Mouse (Mus musculus) splenic B cell, adult 2 months (primary cell): ENCODE measurements around the gene Trpv1.

Experiments used
- DNase-seq: peaks from one replicate; pipeline ENCODE4 v3.0.0-alpha.2; 2011; ENCODE audit warnings: low read depth, low spot score
- H3K27me3 ChIP-seq: 2 replicates; pipeline ENCODE4 v1.6.1; 2012; ENCODE audit warnings: mild to moderate bottlenecking, low read length, moderate library complexity, mixed read lengths; ENCODE audit not compliant: control insufficient read depth, poor library complexity, insufficient read depth, severe bottlenecking
- H3K36me3 ChIP-seq: 2 replicates; pipeline ENCODE4 v1.6.1; 2012; ENCODE audit warnings: mild to moderate bottlenecking, low read length, moderate library complexity, mixed read lengths; ENCODE audit not compliant: control insufficient read depth, poor library complexity, insufficient read depth, severe bottlenecking

The Trpv1 gene

GRCm38 (mm10) chr11:73219671-73220070 is 14.4 kb upstream of the Trpv1 start:
- H3K27me3 ChIP-seq, result no peaks in the 10 kb centered on the region
- H3K36me3 ChIP-seq, result no peaks in the 10 kb centered on the region; the same call in 1 of the 2 replicates
- DNase-seq, result no peak

- DNase-seq, result no peak
Measured at GRCm38 (mm10) chr11:73220651-73221050, 13.4 kb upstream of the Trpv1 start.

GRCm38 (mm10) chr11:73222846-73223245 is 11.2 kb upstream of the Trpv1 start:
- H3K36me3 ChIP-seq, result no peaks in the 10 kb centered on the region; the same call in 1 of the 2 replicates
- H3K27me3 ChIP-seq, result no peaks in the 10 kb centered on the region
- DNase-seq, result no peak

More at GRCm38 (mm10) chr11:73220651-73221050, 13.4 kb upstream of the Trpv1 start:
- Histone ChIP-seq H3K36me3 (no peaks in the 10 kb centered on the region; the same call in 1 of the 2 replicates), H3K27me3 (no peaks in the 10 kb centered on the region)

GRCm38 (mm10) chr11:73223966-73224365 is 10.1 kb upstream of the Trpv1 start:
- H3K27me3 ChIP-seq, result no peaks in the 10 kb centered on the region
- no peaks in the 10 kb centered on the region; the same call in 1 of the 2 replicates for H3K36me3 ChIP-seq
- peak; percentile 22 for DNase-seq

GRCm38 (mm10) chr11:73225856-73226255 is 8.2 kb upstream of the Trpv1 start:
- Histone ChIP-seq H3K27me3 (no peaks in the 10 kb centered on the region), H3K36me3 (no peaks in the 10 kb centered on the region)
- no peak for DNase-seq

GRCm38 (mm10) chr11:73228881-73229280 is 5.2 kb upstream of the Trpv1 start:
- Histone ChIP-seq H3K36me3 (no peaks in the 10 kb centered on the region), H3K27me3 (no peaks in the 10 kb centered on the region)
- no peak for DNase-seq

GRCm38 (mm10) chr11:73230081-73230480 is 4.0 kb upstream of the Trpv1 start:
- no peaks in the 10 kb centered on the region for H3K27me3 ChIP-seq

GRCm38 (mm10) chr11:73232513-73232912 is 1.6 kb upstream of the Trpv1 start:
- H3K36me3 ChIP-seq, result no peaks in the 10 kb centered on the region
- DNase-seq, result no peak
- no peaks in the 10 kb centered on the region for H3K27me3 ChIP-seq

More at GRCm38 (mm10) chr11:73230081-73230480, 4.0 kb upstream of the Trpv1 start:
- DNase-seq, result no peak
- no peaks in the 10 kb centered on the region for H3K36me3 ChIP-seq

GRCm38 (mm10) chr11:73235990-73236701 is 2.1 kb downstream of the Trpv1 start:
- no peak for DNase-seq
- Histone ChIP-seq H3K27me3 (no peaks in the 10 kb centered on the region), H3K36me3 (no peaks in the 10 kb centered on the region)

- H3K36me3 ChIP-seq, result no peaks in the 10 kb centered on the region
- H3K27me3 ChIP-seq, result no peaks in the 10 kb centered on the region
- DNase-seq, result no peak
Measured at GRCm38 (mm10) chr11:73236731-73237130, 2.6 kb downstream of the Trpv1 start.

GRCm38 (mm10) chr11:73242199-73242598 is 8.1 kb downstream of the Trpv1 start:
- H3K27me3 ChIP-seq, result no peaks in the 10 kb centered on the region
- no peak for DNase-seq

GRCm38 (mm10) chr11:73242777-73243176 is 8.7 kb downstream of the Trpv1 start:
- Histone ChIP-seq H3K27me3 (no peaks in the 10 kb centered on the region), H3K36me3 (no peaks in the 10 kb centered on the region)
- no peak for DNase-seq

More at GRCm38 (mm10) chr11:73242199-73242598, 8.1 kb downstream of the Trpv1 start:
- no peaks in the 10 kb centered on the region for H3K36me3 ChIP-seq

GRCm38 (mm10) chr11:73257362-73257945 is 23.4 kb downstream of the Trpv1 start:
- no peaks in the 10 kb centered on the region for H3K36me3 ChIP-seq
- no peak for DNase-seq
- H3K27me3 ChIP-seq, result no peaks in the 10 kb centered on the region

GRCm38 (mm10) chr11:73258664-73259063 is 24.6 kb downstream of the Trpv1 start:
- DNase-seq, result no peak
- no peaks in the 10 kb centered on the region for H3K36me3 ChIP-seq
- no peaks in the 10 kb centered on the region for H3K27me3 ChIP-seq

- DNase-seq, result no peak
- H3K27me3 ChIP-seq, result no peaks in the 10 kb centered on the region
- no peaks in the 10 kb centered on the region for H3K36me3 ChIP-seq
Measured at GRCm38 (mm10) chr11:73260457-73260856, 26.4 kb downstream of the Trpv1 start.
